In genomic region chr3:9608906-9609580, GRCm38 (mm10) we compare ENCODE assay signal across 7 mouse cellular contexts. TPM values are rescaled to one million over a fixed set of nuclear protein-coding genes. Genes with fewer than 3 reads are reported as not detected.
DNase-seq lines count a peak whose midpoint lies in the region; ATAC-seq lines count a peak whose summit lies in the region.

No protein-coding gene starts in this region.

- H3K9me3 ChIP-seq in intestine, embryonic 15.5 days, result no peaks in the 10 kb centered on the region
- no peaks in the 10 kb centered on the region for H3K9me3 ChIP-seq in midbrain, embryonic 14.5 days (ENCODE audit: control insufficient read depth, low read length)

- H3K4me2 ChIP-seq in intestine, embryonic 15.5 days (replicated peaks), result peak overlapping the region; percentile 77
- peak overlapping the region; percentile 83 for H3K4me2 ChIP-seq in midbrain, embryonic 14.5 days (ENCODE audit: low read length)

- peak; percentile 64 for DNase-seq in adrenal gland, postnatal 10 days
- DNase-seq in cerebellum, postnatal 14 days, result peak; percentile 65
- DNase-seq in gastrocnemius, postnatal 25 days, result peak; percentile 29
- DNase-seq in liver, result peak; percentile 59
- peak; percentile 75 for DNase-seq in midbrain, embryonic 14.5 days
- DNase-seq in spleen, postnatal 4 days (ENCODE audit: low spot score in 2 of 2), result peak; percentile 26 to 76

- peak overlapping the region; percentile 88 for H3K4me3 ChIP-seq in intestine, embryonic 15.5 days (replicated peaks)
- peak overlapping the region; percentile 75 for H3K4me3 ChIP-seq in midbrain, embryonic 14.5 days (replicated peaks; ENCODE audit: low read depth, low read length)

- peak overlapping the region; percentile 82 for H3K9ac ChIP-seq in intestine, embryonic 15.5 days
- peak overlapping the region; percentile 96 for H3K9ac ChIP-seq in midbrain, embryonic 14.5 days (replicated peaks; ENCODE audit: low read length)

- H3K36me3 ChIP-seq in intestine, embryonic 15.5 days, result no peaks in the 10 kb centered on the region
- no peaks in the 10 kb centered on the region for H3K36me3 ChIP-seq in midbrain, embryonic 14.5 days (ENCODE audit: control insufficient read depth, insufficient read depth, low read length)

- H3K27me3 ChIP-seq in intestine, embryonic 15.5 days (replicated peaks), result no peaks in the 10 kb centered on the region
- H3K27me3 ChIP-seq in midbrain, embryonic 14.5 days (ENCODE audit: control insufficient read depth, insufficient read depth, low read length), result 0 out of 2 replicates have a peak, but pooled peaks cover 9% of the 10 kb centered on the region

- under 1% methylated on average over 88 of the region's 94 CpGs for WGBS in intestine, embryonic 15.5 days
- WGBS in midbrain, embryonic 14.5 days, result under 1% methylated on average over 79 of the region's 94 CpGs

- peak; percentile 47 for ATAC-seq in intestine, embryonic 15.5 days
- ATAC-seq in midbrain, embryonic 14.5 days (ENCODE audit: low FRiP score, low TSS enrichment), result peak; percentile 53

- H3K27ac ChIP-seq in intestine, embryonic 15.5 days, result peak overlapping the region; percentile 95
- peak overlapping the region; percentile 96 for H3K27ac ChIP-seq in midbrain, embryonic 14.5 days (replicated peaks; ENCODE audit: low read depth, low read length)

- H3K4me1 ChIP-seq in intestine, embryonic 15.5 days (replicated peaks), result peaks cover 21% of the 10 kb centered on the region
- peaks cover 18% of the 10 kb centered on the region for H3K4me1 ChIP-seq in midbrain, embryonic 14.5 days (ENCODE audit: control insufficient read depth, insufficient read depth, low read length)

RNA-seq across cellular contexts. Expression of gene Zfp704, which starts 0.8 kb away (rescaled TPM):
- total RNA-seq in adrenal gland, postnatal 10 days (2021), result 10 to 100 TPM; 17.8 to 20.3 TPM
- 1 to 10 TPM; 5.1 to 5.2 TPM for total RNA-seq in gastrocnemius, postnatal 25 days (2021)
- polyA plus RNA-seq in intestine, embryonic 15.5 days (2015; fragmentation: Nextera tagmentation; extraction: Ambion mirVana), result 6.0 and 6.3 TPM in 2 replicates
- polyA plus RNA-seq in midbrain, embryonic 14.5 days (2014; fragmentation: Nextera tagmentation; extraction: Ambion mirVana), result 14.8 and 14.9 TPM in 2 replicates

Comparison
In these comparisons a context has a peak if more than half of its experiments do, and no peak if none do; other contexts are left out.
1. Peak in every context shown above with its lines: DNase-seq, ATAC-seq, H3K4me3 ChIP-seq and H3K27ac ChIP-seq.